Mouse (Mus musculus) stomach, embryonic 14.5 days (tissue): ENCODE measurements around the gene Aatk. TPM values are rescaled to one million over a fixed set of nuclear protein-coding genes. Genes with fewer than 3 reads are reported as not detected.

Experiments used
- ATAC-seq: fragments of 200-750 bp; cut with Nextera tagmentation; 2 replicates; pipeline ENCODE4 v1.8.0; 2017; ENCODE audit warnings: low read depth, moderate TSS enrichment; ENCODE audit not compliant: insufficient number of reproducible peaks, insufficient read depth, low FRiP score
- H3K27ac ChIP-seq: fragments of 300-500 bp; sonication (generic); 2 replicates; pipeline ENCODE4 v1.5.1; 2014; ENCODE audit warnings: mild to moderate bottlenecking, low read length, moderate library complexity, mixed read lengths
- H3K27me3 ChIP-seq: fragments of 300-500 bp; sonication (generic); 2 replicates; pipeline ENCODE4 v1.6.1; 2014; ENCODE audit warnings: low read length, control low read depth, mixed read lengths; ENCODE audit not compliant: control insufficient read depth, insufficient read depth
- H3K36me3 ChIP-seq: fragments of 300-500 bp; sonication (generic); 2 replicates; pipeline ENCODE4 v1.6.1; 2014; ENCODE audit warnings: mild to moderate bottlenecking, control low read depth, low read length, moderate library complexity, mixed read lengths; ENCODE audit not compliant: control insufficient read depth, insufficient read depth
- H3K4me1 ChIP-seq: fragments of 300-500 bp; sonication (generic); 2 replicates; pipeline ENCODE4 v1.6.1; 2014; ENCODE audit warnings: low read length, control low read depth, mixed read lengths; ENCODE audit not compliant: control insufficient read depth, insufficient read depth
- H3K4me2 ChIP-seq: fragments of 300-500 bp; sonication (generic); replicated peaks from 2 replicates; pipeline ENCODE4 v1.6.1; 2014; ENCODE audit warnings: low read depth, low read length, control low read depth
- H3K4me3 ChIP-seq: fragments of 300-500 bp; sonication (generic); 2 replicates; pipeline ENCODE4 v1.5.1; 2014; ENCODE audit warnings: low read depth, low read length, control low read depth
- H3K9ac ChIP-seq: fragments of 300-500 bp; sonication (generic); replicated peaks from 2 replicates; pipeline ENCODE4 v1.6.1; 2014; ENCODE audit warnings: low read depth, mild to moderate bottlenecking, control low read depth, low read length, moderate library complexity, mixed read lengths
- H3K9me3 ChIP-seq: fragments of 300-500 bp; sonication (generic); 2 replicates; pipeline ENCODE4 v1.6.1; 2016; ENCODE audit warnings: low read depth, low read length, control low read depth; ENCODE audit not compliant: control insufficient read depth
- WGBS: fragments of 180-500 bp; shearing (Covaris S2); extraction: QIAGEN DNeasy Blood & Tissue Kit; methylation state at CpG from one replicate; pipeline ENCODE4 v1.1.7; 2014; 5-methylcytosine and 5-hydroxymethylcytosine counted together
- polyA plus RNA-seq: library from polyadenylated mRNA; unstranded; fragments of >200 nt; fragmentation: Nextera tagmentation; extraction: Ambion mirVana; gene quantifications from 2 replicates; pipeline ENCODE4 v1.2.1, GENCODE M21; 2014

The Aatk gene
- polyA plus RNA-seq, 1 experiment from 2014 or later = 3.5 TPM

- WGBS = 95% methylated on average over 7 of the region's 7 CpGs
- no peak for ATAC-seq
These were observed 44.2 kb downstream of the Aatk start for GRCm38 (mm10) chr11:120002634-120003220.

GRCm38 (mm10) chr11:120002041-120002440 is 44.9 kb downstream of the Aatk start:
- H3K27me3 ChIP-seq = no peaks in the 10 kb centered on the region
- no peak overlapping the region for H3K27ac ChIP-seq
- H3K4me2 ChIP-seq = no peak overlapping the region
- WGBS = 87% methylated on average over 5 of the region's 5 CpGs
- H3K9me3 ChIP-seq = no peaks in the 10 kb centered on the region
- no peak for ATAC-seq
- peaks cover 8% of the 10 kb centered on the region for H3K36me3 ChIP-seq
- no peaks in the 10 kb centered on the region for H3K4me1 ChIP-seq
- H3K4me3 ChIP-seq = no peak overlapping the region
- no peak overlapping the region for H3K9ac ChIP-seq

More at GRCm38 (mm10) chr11:120002634-120003220, 44.2 kb downstream of the Aatk start:
- Histone ChIP-seq H3K4me1 (no peaks in the 10 kb centered on the region), H3K9me3 (no peaks in the 10 kb centered on the region), H3K9ac (no peak overlapping the region), H3K27me3 (no peaks in the 10 kb centered on the region), H3K4me2 (no peak overlapping the region), H3K4me3 (no peak overlapping the region), H3K36me3 (peaks cover under 1% of the 10 kb centered on the region; the same call in 1 of the 2 replicates), H3K27ac (no peak overlapping the region)

GRCm38 (mm10) chr11:119997351-119997750 is 49.6 kb downstream of the Aatk start:
- Histone ChIP-seq H3K4me1 (no peaks in the 10 kb centered on the region), H3K4me3 (no peak overlapping the region), H3K27ac (no peak overlapping the region), H3K27me3 (no peaks in the 10 kb centered on the region), H3K36me3 (peaks cover 20% of the 10 kb centered on the region), H3K9ac (no peak overlapping the region), H3K9me3 (no peaks in the 10 kb centered on the region), H3K4me2 (no peak overlapping the region)
- WGBS = 90% methylated on average over 16 of the region's 16 CpGs
- no peak for ATAC-seq

- no peaks in the 10 kb centered on the region for H3K27me3 ChIP-seq
- WGBS = 4% methylated on average over 10 of the region's 10 CpGs
- H3K4me3 ChIP-seq = no peak overlapping the region
- ATAC-seq = peak; percentile 81
- H3K9me3 ChIP-seq = no peaks in the 10 kb centered on the region
- H3K4me2 ChIP-seq = peak overlapping the region; percentile 22; the same call in 1 of the 2 replicates
- H3K36me3 ChIP-seq = peaks cover 6% of the 10 kb centered on the region
- peak overlapping the region; percentile 30; the same call in 1 of the 2 replicates for H3K27ac ChIP-seq
- H3K9ac ChIP-seq = no peak overlapping the region
- peaks cover 27% of the 10 kb centered on the region for H3K4me1 ChIP-seq
These were observed 55.7 kb downstream of the Aatk start for GRCm38 (mm10) chr11:119991338-119991678.

GRCm38 (mm10) chr11:119990658-119991337 is 56.2 kb downstream of the Aatk start:
- Histone ChIP-seq H3K27me3 (no peaks in the 10 kb centered on the region), H3K9ac (no peak overlapping the region; the same call in 1 of the 2 replicates), H3K4me1 (peaks cover 27% of the 10 kb centered on the region), H3K9me3 (no peaks in the 10 kb centered on the region), H3K4me2 (peak overlapping the region; percentile 22; the same call in 1 of the 2 replicates), H3K27ac (peak overlapping the region; percentile 30; the same call in 1 of the 2 replicates), H3K4me3 (no peak overlapping the region), H3K36me3 (peaks cover 4% of the 10 kb centered on the region)
- no peak for ATAC-seq
- WGBS = 43% methylated on average over 10 of the region's 10 CpGs

- no peaks in the 10 kb centered on the region for H3K36me3 ChIP-seq
- WGBS = 35% methylated on average over 10 of the region's 10 CpGs
- H3K27me3 ChIP-seq = no peaks in the 10 kb centered on the region
- no peaks in the 10 kb centered on the region for H3K9me3 ChIP-seq
- H3K4me3 ChIP-seq = no peak overlapping the region
- no peak overlapping the region for H3K4me2 ChIP-seq
- peak overlapping the region; percentile 48; the same call in 1 of the 2 replicates for H3K27ac ChIP-seq
- peak; percentile 15; the same call in 1 of the 2 replicates for ATAC-seq
- H3K9ac ChIP-seq = no peak overlapping the region
- peaks cover 27% of the 10 kb centered on the region for H3K4me1 ChIP-seq
These were observed 57.8 kb downstream of the Aatk start for GRCm38 (mm10) chr11:119989115-119989564.

- Histone ChIP-seq H3K4me2 (no peak overlapping the region), H3K4me1 (peaks cover 27% of the 10 kb centered on the region), H3K9ac (no peak overlapping the region), H3K36me3 (peaks cover 5% of the 10 kb centered on the region; the same call in 1 of the 2 replicates), H3K27ac (peak overlapping the region; percentile 69; the same call in 1 of the 2 replicates), H3K4me3 (no peak overlapping the region), H3K9me3 (no peaks in the 10 kb centered on the region), H3K27me3 (no peaks in the 10 kb centered on the region)
- WGBS = 89% methylated on average over 7 of the region's 7 CpGs
- ATAC-seq = no peak
These were observed 58.6 kb downstream of the Aatk start for GRCm38 (mm10) chr11:119988391-119988790.

- no peaks in the 10 kb centered on the region for H3K9me3 ChIP-seq
- 82% methylated on average over 7 of the region's 7 CpGs for WGBS
- H3K27ac ChIP-seq = peak overlapping the region; percentile 44; the same call in 1 of the 2 replicates
- ATAC-seq = no peak
- H3K36me3 ChIP-seq = peaks cover 5% of the 10 kb centered on the region; the same call in 1 of the 2 replicates
- H3K4me1 ChIP-seq = peaks cover 28% of the 10 kb centered on the region
- no peaks in the 10 kb centered on the region for H3K27me3 ChIP-seq
- H3K4me2 ChIP-seq = no peak overlapping the region
- H3K9ac ChIP-seq = no peak overlapping the region
- no peak overlapping the region for H3K4me3 ChIP-seq
These were observed 59.1 kb downstream of the Aatk start for GRCm38 (mm10) chr11:119987876-119988275.
